Mouse (Mus musculus) embryonic facial prominence, embryonic 14.5 days (tissue): ENCODE measurements around the gene Atp6v0c. TPM values are rescaled to one million over a fixed set of nuclear protein-coding genes. Genes with fewer than 3 reads are reported as not detected.
A peak's percentile ranks its signal among the peaks of the same experiment; 100 is the strongest.

Experiments
- ATAC-seq: fragments of 200-750 bp; cut with Nextera tagmentation; 2 replicates; pipeline ENCODE4 v1.8.0; 2017; ENCODE audit warnings: low read depth, moderate number of reproducible peaks, moderate TSS enrichment
- DNase-seq: peaks from one replicate; pipeline ENCODE4 v3.0.0-alpha.2; 2015; ENCODE audit warnings: low spot score
- H3K27ac ChIP-seq: fragments of 300-500 bp; sonication (generic); replicated peaks from 2 replicates; pipeline ENCODE4 v1.5.1; 2014; ENCODE audit warnings: low read depth, mild to moderate bottlenecking, low read length, moderate library complexity
- H3K27me3 ChIP-seq: fragments of 300-500 bp; sonication (generic); replicated peaks from 2 replicates; pipeline ENCODE4 v1.6.1; 2014; ENCODE audit warnings: low read length; ENCODE audit not compliant: control insufficient read depth, insufficient read depth
- H3K36me3 ChIP-seq: fragments of 300-500 bp; sonication (generic); 2 replicates; pipeline ENCODE4 v1.6.1; 2014; ENCODE audit warnings: low read length, mixed read lengths; ENCODE audit not compliant: control insufficient read depth, insufficient read depth
- H3K4me1 ChIP-seq: fragments of 300-500 bp; sonication (generic); 2 replicates; pipeline ENCODE4 v1.6.1; 2014; ENCODE audit warnings: antibody characterized with exemption, low read length; ENCODE audit not compliant: control insufficient read depth, insufficient read depth
- H3K4me2 ChIP-seq: fragments of 300-500 bp; sonication (generic); 2 replicates; pipeline ENCODE4 v1.6.1; 2014; ENCODE audit warnings: low read depth, mild to moderate bottlenecking, low read length, moderate library complexity, mixed read lengths
- H3K4me3 ChIP-seq: fragments of 300-500 bp; sonication (generic); 2 replicates; pipeline ENCODE4 v1.5.1; 2014; ENCODE audit warnings: low read depth, mild to moderate bottlenecking, low read length
- H3K9ac ChIP-seq: fragments of 300-500 bp; sonication (generic); 2 replicates; pipeline ENCODE4 v1.6.1; 2014; ENCODE audit warnings: low read depth, mild to moderate bottlenecking, low read length, moderate library complexity, mixed read lengths
- H3K9me3 ChIP-seq: fragments of 300-500 bp; sonication (generic); 2 replicates; pipeline ENCODE4 v1.6.1; 2016; ENCODE audit warnings: low read length; ENCODE audit not compliant: control insufficient read depth
- WGBS: fragments of 180-500 bp; shearing (Covaris S2); extraction: QIAGEN DNeasy Blood & Tissue Kit; methylation state at CpG from one replicate; pipeline ENCODE4 v1.1.7; 2014; 5-methylcytosine and 5-hydroxymethylcytosine counted together
- polyA plus RNA-seq: library from polyadenylated mRNA; unstranded; fragments of >200 nt; fragmentation: Nextera tagmentation; extraction: Ambion mirVana; gene quantifications from 2 replicates; pipeline ENCODE4 v1.2.1, GENCODE M21; 2014

The Atp6v0c gene
- polyA plus RNA-seq: 573 and 574 TPM in 2 replicates

- peak within 1 kb of the TSS; percentile 86 for H3K4me3 ChIP-seq
- peaks cover 21% of the 10 kb centered on the region for H3K36me3 ChIP-seq
- ATAC-seq (peak; percentile 93), DNase-seq (peak; percentile 97)
- peak within 1 kb of the TSS; percentile 85 for H3K9ac ChIP-seq
- no peaks in the 10 kb centered on the region for H3K27me3 ChIP-seq
- H3K9me3 ChIP-seq: no peaks in the 10 kb centered on the region
- H3K4me1 ChIP-seq: peaks cover 6% of the 10 kb centered on the region
- peak within 1 kb of the TSS; percentile 96 for H3K27ac ChIP-seq
- H3K4me2 ChIP-seq: peak within 1 kb of the TSS; percentile 85
- WGBS: under 1% methylated on average over 24 of the region's 58 CpGs
Measured at GRCm38 (mm10) chr17:24169317-24170065, at the start of gene Atp6v0c. Gene Atp6v0c (minus strand): TSS chr17:24169702.

GRCm38 (mm10) chr17:24216836-24217235 lies 47.3 kb upstream of the Atp6v0c start:
- ATAC-seq: no peak
- no peak overlapping the region for H3K9ac ChIP-seq
- H3K4me2 ChIP-seq: no peak overlapping the region
- H3K27me3 ChIP-seq: no peaks in the 10 kb centered on the region
- no peak overlapping the region for H3K27ac ChIP-seq
- no peaks in the 10 kb centered on the region for H3K9me3 ChIP-seq
- H3K4me1 ChIP-seq: peaks cover 13% of the 10 kb centered on the region
- no peak for DNase-seq
- 47% methylated on average over 4 of the region's 4 CpGs for WGBS
- H3K36me3 ChIP-seq: peaks cover 36% of the 10 kb centered on the region
- no peak overlapping the region for H3K4me3 ChIP-seq

- no peak overlapping the region for H3K4me2 ChIP-seq
- no peak overlapping the region for H3K9ac ChIP-seq
- ATAC-seq (no peak), DNase-seq (peak; percentile 33)
- H3K27ac ChIP-seq: no peak overlapping the region
- H3K4me1 ChIP-seq: peaks cover 36% of the 10 kb centered on the region
- 63% methylated on average over 6 of the region's 6 CpGs for WGBS
- H3K9me3 ChIP-seq: no peaks in the 10 kb centered on the region
- H3K27me3 ChIP-seq: no peaks in the 10 kb centered on the region
- no peak overlapping the region for H3K4me3 ChIP-seq
- H3K36me3 ChIP-seq: peaks cover 33% of the 10 kb centered on the region
Measured at GRCm38 (mm10) chr17:24213186-24213585, 43.7 kb upstream of the Atp6v0c start.

- ATAC-seq: no peak
- 37% methylated on average over 5 of the region's 5 CpGs for WGBS
- Histone ChIP-seq H3K9me3 (no peaks in the 10 kb centered on the region), H3K36me3 (peaks cover 27% of the 10 kb centered on the region), H3K4me2 (peak overlapping the region; percentile 96), H3K4me1 (peaks cover 42% of the 10 kb centered on the region), H3K27ac (peak overlapping the region; percentile 93; the same call in 1 of the 2 replicates), H3K27me3 (no peaks in the 10 kb centered on the region), H3K4me3 (peak overlapping the region; percentile 47; the same call in 1 of the 2 replicates), H3K9ac (no peak overlapping the region)
- no peak for DNase-seq
Measured at GRCm38 (mm10) chr17:24212441-24213018, 43.0 kb upstream of the Atp6v0c start.

- Histone ChIP-seq H3K4me2 (peak overlapping the region; percentile 96), H3K4me3 (peak overlapping the region; percentile 47), H3K9me3 (no peaks in the 10 kb centered on the region), H3K27me3 (no peaks in the 10 kb centered on the region), H3K27ac (peak overlapping the region; percentile 93), H3K36me3 (peaks cover 20% of the 10 kb centered on the region), H3K4me1 (peaks cover 49% of the 10 kb centered on the region), H3K9ac (peak overlapping the region; percentile 75)
- WGBS: under 1% methylated on average over 31 of the region's 37 CpGs
- DNase-seq: peak; percentile 84
- peak; percentile 23 for ATAC-seq
Measured at GRCm38 (mm10) chr17:24211631-24212440, 42.3 kb upstream of the Atp6v0c start.

GRCm38 (mm10) chr17:24210591-24210990 lies 41.1 kb upstream of the Atp6v0c start:
- H3K4me1 ChIP-seq: peaks cover 61% of the 10 kb centered on the region
- H3K27me3 ChIP-seq: no peaks in the 10 kb centered on the region
- ATAC-seq (no peak), DNase-seq (no peak)
- H3K27ac ChIP-seq: peak overlapping the region; percentile 93
- 53% methylated on average over 3 of the region's 3 CpGs for WGBS
- no peak overlapping the region for H3K9ac ChIP-seq
- H3K36me3 ChIP-seq: peaks cover 8% of the 10 kb centered on the region
- no peak overlapping the region for H3K4me3 ChIP-seq
- H3K9me3 ChIP-seq: no peaks in the 10 kb centered on the region
- peak overlapping the region; percentile 96; the same call in 1 of the 2 replicates for H3K4me2 ChIP-seq

- no peaks in the 10 kb centered on the region for H3K9me3 ChIP-seq
- H3K9ac ChIP-seq: peak overlapping the region; percentile 78; the same call in 1 of the 2 replicates
- peak overlapping the region; percentile 92 for H3K4me2 ChIP-seq
- peak overlapping the region; percentile 75 for H3K4me3 ChIP-seq
- peaks cover 61% of the 10 kb centered on the region for H3K4me1 ChIP-seq
- peak overlapping the region; percentile 93 for H3K27ac ChIP-seq
- H3K27me3 ChIP-seq: no peaks in the 10 kb centered on the region
- WGBS: 60% methylated on average over 3 of the region's 3 CpGs
- DNase-seq: no peak
- H3K36me3 ChIP-seq: 0 out of 2 replicates have a peak, but pooled peaks cover under 1% of the 10 kb centered on the region
- ATAC-seq: no peak
Measured at GRCm38 (mm10) chr17:24209916-24210240, 40.4 kb upstream of the Atp6v0c start.

- Histone ChIP-seq H3K36me3 (no peaks in the 10 kb centered on the region), H3K4me1 (peaks cover 67% of the 10 kb centered on the region), H3K27me3 (no peaks in the 10 kb centered on the region), H3K4me3 (peak within 1 kb of the TSS; percentile 75), H3K9ac (peak within 1 kb of the TSS; percentile 78), H3K9me3 (no peaks in the 10 kb centered on the region), H3K27ac (peak within 1 kb of the TSS; percentile 93), H3K4me2 (peak within 1 kb of the TSS; percentile 92)
- ATAC-seq (peak; percentile 73), DNase-seq (peak; percentile 96)
- WGBS: 2% methylated on average over 18 of the region's 43 CpGs
Measured at GRCm38 (mm10) chr17:24209043-24209915, 39.8 kb upstream of the Atp6v0c start, which contains the start of gene Ntn3. Gene Ntn3 (minus strand): TSS chr17:24209531.
